Mouse (Mus musculus): ENCODE data around the gene Trpv2.

DNA sequence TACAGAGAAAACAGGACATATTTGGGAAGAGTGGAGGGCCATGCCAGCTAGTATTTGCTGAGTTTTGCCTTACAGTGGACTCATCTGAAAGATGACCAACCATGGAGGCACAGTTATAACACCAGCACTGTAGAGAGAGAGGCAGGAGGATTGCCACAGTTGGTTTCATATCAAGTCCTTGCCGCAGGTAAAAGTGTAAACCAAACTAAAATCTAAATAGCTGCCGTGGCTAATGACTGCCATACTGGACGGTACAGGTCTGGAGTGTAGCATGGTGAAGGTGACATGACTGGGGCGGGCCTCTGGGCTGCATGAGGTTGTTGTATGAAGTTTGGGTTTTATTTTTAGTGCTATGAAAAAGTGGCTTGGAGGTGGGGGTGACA is 408 bp downstream of the Trpv2 start:
- TF ChIP-seq POLR2A (IDR thresholded peaks at IDR 0.05; ENCODE audit: control insufficient read depth in 1 of 2, insufficient read depth in 1 of 2, low read depth in 1 of 2, low read length in 2 of 2, poor library complexity in 1 of 2) (no peak), CTCF (IDR thresholded peaks at IDR 0.05 in 2 of 3, conservative IDR thresholded peaks at IDR 0.05 in 1 of 3; ENCODE audit: control insufficient read depth in 1 of 3, insufficient read depth in 1 of 3, low read depth in 2 of 3, low read length in 3 of 3, poor library complexity in 1 of 3, severe bottlenecking in 1 of 3) (no peak), MAX (IDR thresholded peaks at IDR 0.05; ENCODE audit: low read length) (no peak), USF2 (IDR thresholded peaks at IDR 0.05; ENCODE audit: borderline replicate concordance in 1 of 2, insufficient read depth in 1 of 2, low read depth in 1 of 2, low read length in 2 of 2) (no peak), POLR2AphosphoS5 (IDR thresholded peaks at IDR 0.05; ENCODE audit: borderline replicate concordance, low read depth, low read length) (no peak)

Measured in MEL (cell line).